Mouse (Mus musculus): ENCODE results near the gene Prmt2. TPM values are rescaled to one million over a fixed set of nuclear protein-coding genes. Genes with fewer than 3 reads are reported as not detected.

Gene Prmt2
- 50.2 TPM for polyA plus RNA-seq (2012; fragmentation: generic; extraction: Trizol)
- long read RNA-seq, experiment 1, transcript Prmt2-202 (11 exons, 2,052 nt) = minor isoform, 20 of 76 reads
- long read RNA-seq, experiment 1, transcript Prmt2-201 (11 exons, 2,016 nt) = major isoform, 36 of 76 reads
- long read RNA-seq, experiment 1, partial matches to known transcripts = 10 of 76 reads
- long read RNA-seq, experiment 1, other reads (novel, unspliced or antisense) = 10 of 76 reads
- long read RNA-seq, experiment 2, transcript Prmt2-202 (11 exons, 2,052 nt) = minor isoform, 91 of 378 reads
- long read RNA-seq, experiment 2, transcript Prmt2-201 (11 exons, 2,016 nt) = major isoform, 215 of 378 reads
- long read RNA-seq, experiment 2, transcript Prmt2-203 (11 exons, 2,100 nt) = minor isoform, 17 of 378 reads
- long read RNA-seq, experiment 2, partial matches to known transcripts = 5 of 378 reads
- long read RNA-seq, experiment 2, other reads (novel, unspliced or antisense) = 50 of 378 reads

DNA sequence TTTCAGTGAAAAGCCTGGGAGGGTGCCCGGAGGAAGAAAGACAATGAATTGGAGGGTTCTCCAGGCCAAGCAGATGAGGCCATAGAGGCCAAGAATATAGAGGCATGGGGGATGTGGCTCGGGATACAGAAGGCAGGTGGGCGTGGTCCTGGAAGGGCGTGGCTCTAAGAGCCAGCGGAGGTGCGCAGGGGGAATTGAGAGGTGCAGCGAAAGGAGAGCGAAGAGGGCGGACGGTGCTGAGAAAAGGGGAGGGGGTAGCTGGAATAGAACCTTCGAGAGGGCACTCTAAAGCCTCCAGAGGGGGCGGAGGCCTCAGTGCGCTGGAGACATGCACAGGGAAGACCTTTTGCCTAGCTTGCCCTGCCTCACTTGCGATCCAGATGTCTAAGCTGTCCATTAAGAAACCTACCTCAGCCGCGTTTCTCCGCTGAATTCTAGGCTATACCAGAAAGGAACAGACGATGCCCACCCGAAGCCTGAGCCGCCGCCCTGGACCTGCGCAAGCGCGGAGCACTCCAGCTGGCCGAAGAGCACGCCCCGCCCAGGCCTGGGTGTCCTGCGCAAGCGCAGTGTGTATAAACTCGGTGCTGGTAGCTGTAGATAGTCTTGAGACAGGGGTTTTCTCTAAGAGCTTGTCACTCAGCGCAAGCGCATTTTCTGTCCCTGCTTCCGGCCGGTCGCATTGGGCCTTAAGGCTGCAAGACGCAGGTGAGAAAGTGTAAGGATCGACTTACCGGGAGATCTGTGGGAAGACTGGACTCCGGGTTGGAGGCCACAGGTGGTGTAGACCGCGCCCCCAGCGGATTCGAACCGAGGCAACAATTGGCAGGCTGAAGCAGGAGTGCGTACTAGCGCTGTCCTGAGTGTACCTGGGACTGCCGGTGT, at the start of gene Prmt2:
Prmt2 (minus strand) TSS at position 525 of the 885 bp plus-strand sequence.
- TF ChIP-seq MYOD1 (IDR thresholded peaks at IDR 0.05; ENCODE audit: control insufficient read depth, insufficient read length, low read depth) = no peak
- no peak for TF ChIP-seq CEBPB (IDR thresholded peaks at IDR 0.05; ENCODE audit: low read depth)
- TF ChIP-seq MAX (IDR thresholded peaks at IDR 0.05) = no peak
- TF ChIP-seq FOSL1 (IDR thresholded peaks at IDR 0.05; ENCODE audit: insufficient read depth, low read length, poor library complexity, severe bottlenecking) = no peak
- no peak for TF ChIP-seq USF1 (IDR thresholded peaks at IDR 0.05; ENCODE audit: low read depth)
- TF ChIP-seq MYOG (IDR thresholded peaks at IDR 0.05; ENCODE audit: control insufficient read depth, extremely low read depth, insufficient read length) = no peak
- no peak for TF ChIP-seq CTCF (IDR thresholded peaks at IDR 0.05; ENCODE audit: control insufficient read depth, insufficient read depth, insufficient read length)
- H3K79me2 ChIP-seq (ENCODE audit: control insufficient read depth, insufficient read depth) = peaks cover 27% of the 10 kb centered on the region
- peaks cover 21% of the 10 kb centered on the region for H3K36me3 ChIP-seq (ENCODE audit: control insufficient read depth, insufficient read depth)
- H3K27me3 ChIP-seq (ENCODE audit: control insufficient read depth, insufficient read depth, insufficient read length) = no peaks in the 10 kb centered on the region
- H3K4me3 ChIP-seq (ENCODE audit: insufficient read depth, poor library complexity, severe bottlenecking) = peak within 1 kb of the TSS; percentile 92
- H3ac ChIP-seq (ENCODE audit: control insufficient read depth, insufficient read length, low read depth) = peak within 1 kb of the TSS; percentile 45
- H3K79me3 ChIP-seq (ENCODE audit: low read depth) = peaks cover 4% of the 10 kb centered on the region

DNA sequence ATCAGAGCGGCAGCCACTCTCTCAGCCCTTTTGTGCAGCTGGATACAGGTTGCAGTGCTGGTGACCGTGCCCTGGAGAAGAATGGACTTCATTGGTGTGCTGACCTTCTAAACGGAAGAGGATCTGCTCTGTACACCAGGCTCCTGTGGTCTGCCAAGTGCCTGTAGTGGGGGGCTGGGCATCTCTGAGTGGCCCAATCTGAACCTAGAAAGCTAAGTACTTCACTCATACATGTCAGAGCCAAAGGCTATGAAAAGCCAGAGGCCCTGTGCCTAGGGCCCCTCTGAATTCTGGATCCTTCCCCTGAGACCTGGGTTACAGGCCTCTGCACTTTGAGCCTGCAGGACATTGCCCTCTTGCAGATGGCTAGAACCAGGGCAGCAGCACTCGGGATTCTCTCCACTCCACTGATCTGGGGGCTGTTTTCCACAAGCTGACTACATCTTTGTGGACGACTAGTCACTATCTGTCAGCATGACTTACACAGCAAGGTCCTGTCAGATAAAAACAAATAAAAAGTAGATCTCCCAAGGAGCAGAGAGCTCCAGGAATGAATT, 41.0 kb upstream of the Prmt2 start:
- TF ChIP-seq MYOG (IDR thresholded peaks at IDR 0.05; ENCODE audit: control insufficient read depth, extremely low read depth, insufficient read length) (no peak), MYOD1 (IDR thresholded peaks at IDR 0.05; ENCODE audit: control insufficient read depth, insufficient read length, low read depth) (no peak), MAX (IDR thresholded peaks at IDR 0.05) (no peak), FOSL1 (IDR thresholded peaks at IDR 0.05; ENCODE audit: insufficient read depth, low read length, poor library complexity, severe bottlenecking) (no peak), CTCF (IDR thresholded peaks at IDR 0.05; ENCODE audit: control insufficient read depth, insufficient read depth, insufficient read length) (no peak), CEBPB (IDR thresholded peaks at IDR 0.05; ENCODE audit: low read depth) (no peak), USF1 (IDR thresholded peaks at IDR 0.05; ENCODE audit: low read depth) (no peak)
- no peaks in the 10 kb centered on the region for H3K79me3 ChIP-seq (ENCODE audit: low read depth)
- no peak overlapping the region for H3K4me3 ChIP-seq (ENCODE audit: insufficient read depth, poor library complexity, severe bottlenecking)
- H3ac ChIP-seq (ENCODE audit: control insufficient read depth, insufficient read length, low read depth) = no peak overlapping the region
- H3K79me2 ChIP-seq (ENCODE audit: control insufficient read depth, insufficient read depth) = no peaks in the 10 kb centered on the region
- no peaks in the 10 kb centered on the region for H3K27me3 ChIP-seq (ENCODE audit: control insufficient read depth, insufficient read depth, insufficient read length)
- peaks cover 26% of the 10 kb centered on the region for H3K36me3 ChIP-seq (ENCODE audit: control insufficient read depth, insufficient read depth)

DNA sequence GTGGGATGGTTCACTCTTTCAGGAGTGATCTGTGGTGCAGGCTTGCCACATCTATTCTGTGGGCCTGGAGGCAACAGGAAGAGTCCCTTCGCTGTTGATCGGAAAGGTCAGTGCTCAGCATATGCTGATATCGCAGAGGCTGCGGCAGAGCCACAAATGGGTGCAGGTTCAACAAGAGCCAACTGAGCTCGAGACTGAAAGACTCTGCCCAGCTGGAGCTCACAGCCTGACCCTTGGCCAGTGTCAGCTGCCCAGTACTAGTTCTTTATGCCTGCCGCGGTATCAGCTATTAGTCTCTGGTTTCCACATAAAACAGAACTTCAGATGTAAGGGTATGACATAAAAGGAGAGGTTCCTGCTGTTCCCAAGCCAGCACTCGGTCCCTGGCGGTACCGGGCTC, 37.6 kb upstream of the Prmt2 start:
- Histone ChIP-seq H3K27me3 (ENCODE audit: control insufficient read depth, insufficient read depth, insufficient read length) (no peaks in the 10 kb centered on the region), H3K79me2 (ENCODE audit: control insufficient read depth, insufficient read depth) (no peaks in the 10 kb centered on the region), H3ac (ENCODE audit: control insufficient read depth, insufficient read length, low read depth) (no peak overlapping the region), H3K4me3 (ENCODE audit: insufficient read depth, poor library complexity, severe bottlenecking) (no peak overlapping the region), H3K36me3 (ENCODE audit: control insufficient read depth, insufficient read depth) (peaks cover 34% of the 10 kb centered on the region), H3K79me3 (ENCODE audit: low read depth) (no peaks in the 10 kb centered on the region)
- TF ChIP-seq MYOD1 (IDR thresholded peaks at IDR 0.05; ENCODE audit: control insufficient read depth, insufficient read length, low read depth) = no peak
- no peak for TF ChIP-seq MAX (IDR thresholded peaks at IDR 0.05)
- TF ChIP-seq CEBPB (IDR thresholded peaks at IDR 0.05; ENCODE audit: low read depth) = no peak
- no peak for TF ChIP-seq CTCF (IDR thresholded peaks at IDR 0.05; ENCODE audit: control insufficient read depth, insufficient read depth, insufficient read length)
- no peak for TF ChIP-seq USF1 (IDR thresholded peaks at IDR 0.05; ENCODE audit: low read depth)
- TF ChIP-seq FOSL1 (IDR thresholded peaks at IDR 0.05; ENCODE audit: insufficient read depth, low read length, poor library complexity, severe bottlenecking) = no peak
- no peak for TF ChIP-seq MYOG (IDR thresholded peaks at IDR 0.05; ENCODE audit: control insufficient read depth, extremely low read depth, insufficient read length)

DNA sequence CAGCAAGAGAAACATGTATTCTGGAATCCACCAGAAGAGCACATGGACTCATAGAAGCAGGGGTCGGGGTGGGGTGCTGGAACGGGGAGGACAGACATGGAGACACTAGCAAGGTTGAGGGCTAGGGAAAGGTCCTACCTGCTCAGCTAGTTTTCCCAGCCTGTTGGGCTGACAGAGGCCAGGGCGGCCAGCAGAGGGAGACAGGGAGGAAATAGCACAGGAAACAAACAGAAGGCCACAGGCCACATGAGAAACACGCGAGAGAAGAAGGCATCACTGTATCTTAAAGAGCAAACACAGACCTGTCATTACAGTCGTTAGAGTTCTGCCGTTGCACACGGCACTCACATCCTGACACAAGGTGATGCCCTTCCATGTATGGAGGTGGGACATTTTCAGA, 33.6 kb upstream of the Prmt2 start:
- no peak overlapping the region for H3ac ChIP-seq (ENCODE audit: control insufficient read depth, insufficient read length, low read depth)
- no peaks in the 10 kb centered on the region for H3K79me3 ChIP-seq (ENCODE audit: low read depth)
- H3K4me3 ChIP-seq (ENCODE audit: insufficient read depth, poor library complexity, severe bottlenecking) = no peak overlapping the region
- TF ChIP-seq CTCF (IDR thresholded peaks at IDR 0.05; ENCODE audit: control insufficient read depth, insufficient read depth, insufficient read length) (peak; percentile 38), MYOD1 (IDR thresholded peaks at IDR 0.05; ENCODE audit: control insufficient read depth, insufficient read length, low read depth) (no peak)
- H3K27me3 ChIP-seq (ENCODE audit: control insufficient read depth, insufficient read depth, insufficient read length) = no peaks in the 10 kb centered on the region
- H3K79me2 ChIP-seq (ENCODE audit: control insufficient read depth, insufficient read depth) = no peaks in the 10 kb centered on the region
- H3K36me3 ChIP-seq (ENCODE audit: control insufficient read depth, insufficient read depth) = peaks cover 51% of the 10 kb centered on the region

DNA sequence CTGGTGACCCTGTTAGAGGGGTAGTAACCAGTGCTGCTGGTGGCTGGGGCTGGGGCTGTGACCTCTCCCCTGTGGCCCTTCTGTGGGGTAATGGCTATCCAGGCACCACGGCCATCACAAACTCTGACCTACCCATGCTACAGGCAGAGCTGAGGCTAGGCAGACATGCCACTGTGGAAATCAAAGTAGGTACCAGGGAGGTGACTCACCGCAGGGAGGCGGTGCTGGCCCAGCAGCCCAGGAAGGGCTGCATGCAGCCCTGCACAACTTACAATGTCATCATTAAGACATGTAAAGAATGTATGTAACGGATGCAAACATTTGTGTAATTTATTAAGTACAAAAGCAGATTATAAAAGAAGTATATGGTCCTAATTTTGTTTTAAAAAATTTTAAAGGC, 24.8 kb upstream of the Prmt2 start:
- Histone ChIP-seq H3K27me3 (ENCODE audit: control insufficient read depth, insufficient read depth, insufficient read length) (no peaks in the 10 kb centered on the region), H3K79me3 (ENCODE audit: low read depth) (no peaks in the 10 kb centered on the region), H3K79me2 (ENCODE audit: control insufficient read depth, insufficient read depth) (no peaks in the 10 kb centered on the region), H3K36me3 (ENCODE audit: control insufficient read depth, insufficient read depth) (peaks cover 35% of the 10 kb centered on the region), H3K4me3 (ENCODE audit: insufficient read depth, poor library complexity, severe bottlenecking) (no peak overlapping the region), H3ac (ENCODE audit: control insufficient read depth, insufficient read length, low read depth) (no peak overlapping the region)
- TF ChIP-seq MYOG (IDR thresholded peaks at IDR 0.05; ENCODE audit: control insufficient read depth, extremely low read depth, insufficient read length) = no peak
- no peak for TF ChIP-seq CEBPB (IDR thresholded peaks at IDR 0.05; ENCODE audit: low read depth)
- peak; percentile 50 for TF ChIP-seq FOSL1 (IDR thresholded peaks at IDR 0.05; ENCODE audit: insufficient read depth, low read length, poor library complexity, severe bottlenecking)
- TF ChIP-seq USF1 (IDR thresholded peaks at IDR 0.05; ENCODE audit: low read depth) = no peak
- no peak for TF ChIP-seq MYOD1 (IDR thresholded peaks at IDR 0.05; ENCODE audit: control insufficient read depth, insufficient read length, low read depth)
- peak; percentile 54 for TF ChIP-seq MAX (IDR thresholded peaks at IDR 0.05)
- TF ChIP-seq CTCF (IDR thresholded peaks at IDR 0.05; ENCODE audit: control insufficient read depth, insufficient read depth, insufficient read length) = peak; percentile 16
